Mouse (Mus musculus): ENCODE results near the gene Snx3.

DNA sequence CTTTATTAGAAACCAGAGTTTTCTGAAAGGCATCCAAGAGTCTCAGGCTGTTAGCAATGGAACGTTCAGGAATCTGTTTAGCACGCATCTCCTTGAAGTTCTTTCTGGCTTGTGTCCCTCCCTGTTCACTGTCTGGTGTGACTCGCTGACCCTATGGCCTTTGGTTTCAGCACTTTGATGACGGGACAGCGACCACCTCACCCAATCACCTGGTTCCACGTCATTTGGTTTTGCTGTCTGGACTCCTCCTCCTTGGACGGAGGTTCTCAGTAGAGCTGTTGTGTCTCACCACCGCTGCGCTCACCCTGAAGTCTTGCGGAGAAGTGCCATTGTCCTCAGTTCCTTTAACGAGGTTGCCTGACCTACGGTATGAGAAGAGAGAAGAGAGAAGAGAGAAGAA is 60.4 kb downstream of the Snx3 start:
- TF ChIP-seq CTCF (IDR thresholded peaks at IDR 0.05; ENCODE audit: borderline replicate concordance, extremely low read depth, insufficient read depth, insufficient read length) (no peak), POLR2A (IDR thresholded peaks at IDR 0.05; ENCODE audit: borderline replicate concordance, extremely low read depth, insufficient read depth, insufficient read length, poor library complexity, severe bottlenecking) (no peak)
